Mouse (Mus musculus) heart, adult 8-10 months (tissue): ENCODE data around the gene Tmem221. TPM values are rescaled to one million over a fixed set of nuclear protein-coding genes. Genes with fewer than 3 reads are reported as not detected.
"Not testable (repeated sequence)": the region's sequence is repeated elsewhere in the genome, so short reads cannot be mapped to it uniquely, and the experiment has no call there.

ENCODE experiments used
- DNase-seq: peaks from one replicate; pipeline ENCODE4 v3.0.0; 2022; ENCODE audit warnings: low spot score
- total RNA-seq, 4 experiments: library from RNA; stranded (reverse); gene quantifications; 2 replicates each; pipeline ENCODE4 v1.2.4; 2022

The Tmem221 gene
- total RNA-seq, 4 experiments from 2014 or later, result 0.16 to 0.25 TPM; not detected in 2

DNA sequence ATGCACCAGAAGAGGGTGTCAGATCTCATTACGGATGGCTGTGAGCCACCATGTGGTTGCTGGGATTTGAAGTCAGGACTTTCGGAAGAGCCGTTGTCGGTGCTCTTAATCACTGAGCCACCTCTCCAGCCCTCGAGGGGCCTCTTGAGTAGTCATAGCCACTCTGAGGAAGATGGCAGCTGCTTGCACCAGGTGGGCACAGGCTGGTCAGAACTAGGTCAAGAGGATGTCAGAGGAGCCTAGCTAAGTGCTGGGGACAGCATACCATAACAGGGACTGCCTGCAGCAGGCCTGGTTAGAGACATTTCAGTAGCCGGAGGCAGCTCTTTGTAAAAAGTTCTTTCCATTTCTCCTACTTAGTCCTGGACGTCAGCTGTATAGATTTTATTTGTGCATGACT, 7.9 kb downstream of the Tmem221 start:
- DNase-seq, result no peak

DNA sequence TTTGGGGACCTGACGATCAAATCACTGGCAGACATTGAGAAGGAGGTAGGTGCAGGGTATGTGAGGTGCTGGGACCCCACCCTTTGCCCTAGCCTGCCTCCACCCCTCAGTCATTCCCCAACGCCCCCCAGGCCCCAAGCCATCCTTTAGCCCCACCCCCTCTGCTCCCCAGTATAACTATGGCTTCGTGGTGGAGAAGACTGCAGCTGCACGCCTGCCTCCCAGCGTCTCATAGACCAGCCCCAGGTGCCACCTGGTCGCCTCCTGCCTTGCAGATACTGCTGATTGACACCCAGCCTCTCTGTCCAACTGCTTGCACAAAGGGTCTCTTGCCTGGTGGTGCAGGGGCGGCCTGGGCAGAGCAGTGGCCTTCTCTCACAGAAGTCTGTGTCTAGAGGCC, 11.1 kb downstream of the Tmem221 start:
- DNase-seq, result no peak

GRCm38 (mm10) chr8:71545053-71545452, 13.6 kb downstream of the Tmem221 start:
- no peak for DNase-seq

DNA sequence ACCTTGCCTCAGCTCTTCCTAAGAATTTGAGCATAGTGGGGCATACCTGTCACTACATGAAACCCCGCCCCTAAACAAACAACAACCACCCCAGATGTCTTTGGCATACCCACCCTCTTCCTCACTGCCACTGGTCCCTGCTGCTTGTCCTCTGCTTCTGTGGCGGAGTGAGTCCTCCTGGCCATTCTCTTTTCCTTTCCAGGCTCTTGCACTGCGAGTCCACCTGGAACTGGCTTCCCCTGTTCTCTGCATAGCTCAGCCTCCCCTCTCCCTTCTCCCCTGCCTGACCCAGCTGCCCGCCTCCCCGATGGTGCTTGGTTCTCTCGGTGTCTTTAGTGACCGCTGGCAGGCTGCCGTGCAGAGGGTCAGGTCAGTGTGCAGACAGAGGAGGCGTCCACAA, 14.9 kb downstream of the Tmem221 start:
- no peak for DNase-seq

DNA sequence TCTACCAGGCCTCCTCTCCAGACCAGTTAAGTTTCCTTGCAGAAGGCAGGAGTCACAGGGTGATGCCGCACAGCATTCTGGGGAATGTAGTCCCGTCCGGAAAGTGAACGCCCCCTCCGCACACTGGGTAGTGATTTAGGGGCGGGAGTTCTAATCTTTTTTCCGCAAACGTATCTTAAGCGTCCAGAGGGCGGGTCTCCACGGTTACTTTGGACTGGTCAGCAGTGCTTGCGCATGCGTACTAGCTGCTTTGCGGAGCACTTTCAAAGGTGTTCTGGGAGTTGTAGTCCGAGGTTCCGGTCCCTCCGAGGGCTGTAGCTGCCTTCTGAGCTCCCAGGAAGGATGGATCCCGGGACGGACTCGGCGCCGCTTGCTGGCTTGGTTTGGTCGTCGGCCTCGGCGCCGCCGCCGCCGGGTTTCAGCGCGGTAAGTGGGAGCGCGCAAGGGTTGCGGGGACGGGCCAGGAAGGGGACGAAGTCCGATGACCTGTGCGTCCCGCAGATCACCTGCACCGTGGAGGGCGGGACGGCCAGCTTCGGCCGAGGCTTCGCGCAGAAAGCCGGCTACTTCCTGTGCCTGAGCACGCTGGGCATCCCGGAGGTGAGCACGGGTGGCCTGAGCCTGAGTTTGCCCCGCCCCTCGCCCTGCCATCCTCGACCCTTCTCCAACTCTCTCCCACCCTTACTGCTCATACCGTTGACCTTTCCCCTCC, 15.9 kb downstream of the Tmem221 start, which contains the start of gene Mvb12a:
Gene Mvb12a, plus strand, starts transcription at position 291 of the 712 bp plus-strand sequence.
- DNase-seq, result peak; percentile 99

- peak; percentile 93 for DNase-seq
Observed at GRCm38 (mm10) chr8:71537028-71537867, 21.4 kb downstream of the Tmem221 start, which contains the start of gene Bst2. Gene Bst2, minus strand, starts transcription at chr8:71537456.

DNA sequence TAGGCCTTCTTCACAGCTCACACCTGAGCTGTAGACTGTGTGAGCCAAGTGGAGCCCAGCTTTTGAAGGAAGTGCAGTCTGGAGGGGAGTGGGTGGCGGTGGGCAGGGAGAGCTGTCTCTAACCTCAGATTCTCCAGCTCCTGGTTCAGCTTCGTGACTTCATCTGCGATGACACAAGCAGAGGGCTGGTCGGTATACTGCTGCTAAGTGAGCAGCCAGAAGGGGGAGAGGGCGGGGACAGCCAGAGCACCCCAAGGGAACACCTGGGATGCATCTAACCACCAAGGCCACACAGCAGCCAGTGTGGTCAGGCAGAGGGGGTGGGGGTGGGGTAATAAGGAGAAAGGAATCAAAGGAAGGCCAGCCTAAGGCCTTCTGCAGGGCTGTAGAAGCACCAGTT, 23.0 kb downstream of the Tmem221 start:
- no peak for DNase-seq

DNA sequence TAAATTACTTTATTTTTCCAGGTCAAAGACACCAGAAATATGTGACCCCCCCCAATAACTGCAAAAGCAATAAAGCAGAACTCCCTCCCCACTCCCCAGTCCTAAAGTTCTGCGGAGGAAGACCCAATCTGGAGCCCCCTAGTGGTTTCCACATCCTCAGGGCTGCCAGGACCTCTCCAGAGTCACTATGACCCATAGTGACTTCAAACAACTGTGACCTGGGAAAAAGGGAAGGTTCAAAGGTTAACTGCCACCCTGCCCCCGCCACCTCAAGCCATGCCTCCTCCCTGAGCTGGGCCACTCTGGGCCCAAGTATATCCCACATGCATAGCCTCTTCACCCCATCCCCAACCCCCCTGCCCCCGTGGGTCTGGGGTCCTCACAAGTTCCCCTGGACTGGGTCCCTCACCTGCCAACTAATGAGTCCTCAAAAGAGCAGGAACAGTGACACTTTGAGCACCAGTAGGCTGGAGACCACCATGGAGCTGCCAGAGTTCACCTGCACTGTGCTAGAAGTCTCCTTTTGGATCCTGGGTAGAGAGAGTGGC, 24.3 kb downstream of the Tmem221 start:
- DNase-seq, result no peak

DNA sequence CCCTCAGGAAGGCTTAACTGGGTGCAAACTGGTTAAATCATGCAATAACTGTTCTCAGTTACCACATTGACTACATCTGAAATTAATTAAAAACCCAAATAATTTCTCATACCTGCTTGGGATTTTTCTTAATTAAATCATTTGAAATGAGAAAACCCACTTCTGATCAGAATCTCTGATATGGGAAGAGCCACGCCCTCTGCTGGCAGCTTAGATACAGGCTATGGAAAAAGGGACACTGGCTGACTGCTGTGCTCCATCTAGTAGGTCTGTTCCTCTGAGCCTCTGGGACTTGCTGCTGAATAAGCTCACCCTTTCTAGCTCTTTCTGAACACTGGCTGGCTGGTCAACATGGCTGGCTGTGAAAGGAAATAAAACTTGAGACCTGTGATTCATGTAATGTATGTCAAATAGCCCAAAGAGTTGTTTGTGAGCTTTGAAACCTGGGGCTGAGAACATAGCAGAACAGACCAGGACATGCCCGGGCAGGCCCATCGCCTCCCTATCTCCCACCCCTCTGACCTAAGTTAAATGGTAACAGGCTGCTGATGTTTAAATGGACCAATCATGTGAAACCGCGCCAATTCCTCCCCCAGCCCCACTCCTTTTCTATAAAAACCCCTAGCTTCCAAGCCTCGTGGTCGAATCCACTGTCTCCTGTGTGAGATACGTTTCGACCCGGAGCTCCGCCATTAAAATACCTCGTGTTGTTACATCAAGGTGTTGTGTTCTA, 27.8 kb downstream of the Tmem221 start:
- DNase-seq, result not testable (repeated sequence)

- peak; percentile 66 for DNase-seq
Observed at GRCm38 (mm10) chr8:71528362-71529073, 30.2 kb downstream of the Tmem221 start.

GRCm38 (mm10) chr8:71527162-71527870, 31.4 kb downstream of the Tmem221 start:
- no peak for DNase-seq

- DNase-seq, result no peak
Observed at GRCm38 (mm10) chr8:71526272-71526671, 32.4 kb downstream of the Tmem221 start.

DNA sequence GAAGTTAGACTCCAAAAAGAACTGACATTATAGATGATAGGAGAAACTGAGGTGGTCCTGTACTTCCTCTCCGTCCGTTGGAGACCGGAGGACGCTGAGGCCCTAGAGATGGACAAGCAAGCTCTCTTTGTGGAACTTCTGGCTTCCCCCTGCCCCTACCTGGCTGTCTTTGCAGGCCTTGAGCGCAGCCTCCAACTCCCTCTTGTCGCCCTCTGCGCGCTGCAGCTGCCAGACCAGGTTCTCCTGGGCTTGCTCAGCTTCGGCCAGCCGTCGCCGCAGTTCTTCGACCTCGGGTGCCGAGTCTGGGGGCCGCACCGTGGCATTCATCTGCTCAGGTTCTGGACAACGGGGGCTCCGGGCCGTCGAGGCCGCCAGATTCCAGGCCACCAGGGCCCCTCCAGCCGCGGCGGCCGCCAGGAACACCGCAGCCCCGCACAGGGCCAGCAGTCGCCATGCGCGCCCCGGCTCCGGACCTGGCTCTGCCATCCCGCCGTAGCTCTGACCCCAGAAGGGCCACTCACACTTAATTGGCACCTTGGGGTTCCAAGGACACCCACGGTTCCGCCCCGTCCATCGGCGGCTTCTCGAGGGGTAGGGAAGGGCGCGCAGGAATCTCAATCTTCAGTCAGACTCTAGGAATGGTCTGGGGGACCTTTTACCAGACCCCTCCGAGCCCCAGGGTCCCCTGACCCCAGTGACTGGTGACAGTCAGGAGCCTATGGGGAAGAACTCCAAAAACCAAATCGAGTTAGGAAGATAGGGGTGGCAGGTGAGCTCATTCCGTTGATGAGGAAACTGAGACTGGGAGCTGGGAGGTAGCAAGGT, 33.2 kb downstream of the Tmem221 start, which contains the start of gene Ccdc194:
Gene Ccdc194, minus strand, starts transcription at position 486 of the 825 bp plus-strand sequence.
- no peak for DNase-seq

DNA sequence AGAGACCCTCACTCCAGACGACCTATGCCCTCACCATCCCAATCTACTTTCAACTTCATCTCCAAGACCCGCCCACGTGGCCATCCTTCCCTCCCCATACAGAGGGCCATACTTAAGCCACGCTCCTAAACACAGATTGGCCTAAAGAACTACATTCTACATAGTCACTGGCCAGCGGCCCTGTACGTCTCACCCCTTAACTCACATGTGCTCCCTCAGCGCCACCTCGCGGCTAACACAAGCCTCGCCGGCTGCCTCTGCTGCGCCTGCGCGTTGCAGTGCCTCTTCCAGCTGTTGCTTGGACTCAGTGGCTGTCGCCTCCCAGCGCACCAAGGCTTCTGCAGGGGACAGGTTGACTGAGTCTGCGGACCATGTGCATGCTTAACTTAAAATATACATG, 37.0 kb downstream of the Tmem221 start:
- peak; percentile 96 for DNase-seq

- DNase-seq, result peak; percentile 77
Observed at GRCm38 (mm10) chr8:71519037-71519825, 39.4 kb downstream of the Tmem221 start.

GRCm38 (mm10) chr8:71516786-71517185, 41.9 kb downstream of the Tmem221 start:
- no peak for DNase-seq

GRCm38 (mm10) chr8:71515043-71515442, 43.6 kb downstream of the Tmem221 start:
- no peak for DNase-seq

- DNase-seq, result no peak
Observed at GRCm38 (mm10) chr8:71513018-71513754, 45.5 kb downstream of the Tmem221 start.
